Mouse (Mus musculus) liver, embryonic 14.5 days (tissue): ENCODE data around the gene Vav2.

Experiments
- CTCF ChIP-seq: IDR thresholded peaks from 2 replicates; pipeline ENCODE4 v1.5.1; 2016; ENCODE audit warnings: antibody characterized with exemption, low read depth, control low read depth
- EP300 ChIP-seq: IDR thresholded peaks from 2 replicates; pipeline ENCODE4 v1.6.1; 2016; ENCODE audit warnings: antibody characterized with exemption, low read depth

DNA sequence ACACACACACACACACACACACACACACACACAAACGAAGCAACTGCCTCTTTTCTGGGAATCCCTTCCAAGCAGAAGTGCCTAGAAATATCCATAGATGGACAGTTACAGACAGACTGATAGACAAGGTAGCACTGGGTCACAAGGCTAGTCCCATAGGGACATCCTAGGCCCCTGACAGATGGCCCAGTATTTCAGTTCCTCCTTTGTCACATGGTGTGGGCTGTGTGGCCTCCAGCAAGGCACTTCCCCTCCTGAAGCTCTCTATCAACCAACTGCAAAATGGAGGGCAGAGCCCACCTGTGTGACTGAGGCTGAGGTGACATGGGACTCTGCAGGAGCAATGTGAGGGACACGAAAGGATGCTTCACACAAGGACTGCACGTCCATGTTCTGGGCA is 115.2 kb downstream of the Vav2 start:
- TF ChIP-seq CTCF (no peak), EP300 (no peak)
